Mouse (Mus musculus) right cerebral cortex, postnatal 25 days (tissue): ENCODE results near the gene Ankrd44.

Source experiments
- DNase-seq: peaks from one replicate; pipeline ENCODE4 v3.0.0; 2022

Ankrd44 gene

DNA sequence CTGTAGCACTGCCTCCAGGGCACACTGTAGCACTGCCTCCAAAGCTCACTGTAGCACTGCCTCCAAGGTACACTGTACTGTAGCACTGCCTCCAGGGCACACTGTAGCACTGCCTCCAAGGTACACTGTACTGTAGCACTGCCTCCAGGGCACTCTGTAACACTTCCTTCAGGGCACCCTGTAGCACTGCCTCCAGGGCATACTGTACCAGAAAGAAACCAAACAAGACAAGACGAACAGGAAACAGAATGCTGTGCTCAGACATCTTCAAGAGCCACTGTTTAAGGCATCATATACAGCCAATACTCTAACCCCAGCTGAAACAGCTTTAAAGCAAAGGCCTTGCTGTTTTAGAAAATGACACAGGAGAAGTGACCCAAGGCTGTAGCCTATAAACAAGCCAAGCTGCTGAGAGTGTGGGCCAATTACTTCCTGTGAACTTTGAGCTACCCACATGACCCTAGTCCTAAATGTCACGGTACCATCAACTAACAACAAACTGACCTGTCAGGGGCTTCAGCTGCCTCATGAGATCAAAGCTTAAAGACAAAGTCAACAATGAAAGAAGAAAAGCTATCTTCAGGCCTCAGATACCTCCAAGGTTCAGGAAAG lies 43.2 kb downstream of the Ankrd44 start:
- DNase-seq = no peak

DNA sequence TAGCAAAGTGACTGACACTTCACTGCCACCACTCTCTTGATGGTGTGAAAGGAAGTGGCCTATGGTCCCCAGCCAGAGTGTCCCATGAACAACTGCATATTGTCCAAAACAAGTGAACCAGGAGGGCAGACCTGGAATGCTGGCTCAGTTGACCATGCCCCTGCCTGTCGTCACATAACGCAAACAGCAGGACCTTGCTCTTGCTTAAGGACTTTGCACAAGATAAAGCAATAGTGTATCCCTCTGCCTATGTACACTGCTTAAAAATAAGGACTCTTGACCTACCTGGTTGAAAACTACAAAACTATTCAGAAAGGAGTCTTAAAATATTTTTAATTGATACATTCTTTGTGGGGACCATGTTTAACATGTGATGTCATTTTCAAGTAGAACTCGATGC lies 44.7 kb downstream of the Ankrd44 start:
- DNase-seq = no peak

DNA sequence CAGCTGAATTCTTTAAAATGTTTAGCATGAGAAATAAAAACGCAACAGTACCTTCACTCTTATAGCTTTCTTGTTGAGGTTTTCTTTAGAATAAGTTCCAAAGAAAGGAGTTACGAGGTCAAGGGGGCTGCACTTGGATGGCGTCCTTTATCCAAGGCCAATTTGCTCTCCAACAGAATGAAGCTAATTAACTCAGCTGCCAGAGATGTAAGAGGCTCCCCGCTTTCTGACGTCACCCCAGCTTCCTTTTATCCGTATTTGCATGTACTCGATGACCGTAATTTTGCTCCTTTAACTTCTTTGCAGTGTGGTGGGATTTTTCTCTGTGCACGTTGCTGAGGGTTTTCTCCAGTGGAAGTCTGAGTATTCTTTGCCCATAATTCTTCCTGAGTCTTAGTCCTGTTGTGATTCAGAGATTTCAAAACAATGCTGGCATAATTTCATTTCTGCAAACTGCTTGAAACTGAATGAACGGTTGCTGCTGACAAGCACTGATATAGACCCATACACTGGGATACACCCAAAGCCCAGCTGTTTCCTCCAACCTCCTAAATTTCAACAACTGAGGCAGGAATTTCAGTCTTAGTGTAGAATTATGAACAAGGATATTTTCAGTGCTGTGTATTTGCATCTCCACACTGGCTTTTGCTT lies 48.6 kb downstream of the Ankrd44 start:
- DNase-seq = no peak

DNA sequence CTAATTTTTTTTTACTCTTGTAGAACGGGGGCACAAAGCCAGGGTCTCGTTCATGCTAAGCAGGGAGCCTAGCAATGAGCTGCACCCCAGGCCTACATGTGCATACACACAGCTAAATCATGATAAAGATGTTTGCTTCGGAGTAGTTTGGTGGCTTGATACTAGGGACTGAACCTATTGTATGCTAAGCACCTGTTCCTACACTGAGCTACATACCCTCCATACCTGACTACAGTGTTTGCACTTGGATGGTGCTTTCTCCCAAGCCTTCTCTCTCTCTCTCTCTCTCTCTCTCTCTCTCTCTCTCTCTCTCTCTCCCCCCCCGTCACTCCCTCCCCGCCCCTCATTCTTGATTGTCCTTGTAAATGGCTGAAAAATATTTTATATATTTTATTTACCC lies 49.2 kb downstream of the Ankrd44 start:
- DNase-seq = no peak

DNA sequence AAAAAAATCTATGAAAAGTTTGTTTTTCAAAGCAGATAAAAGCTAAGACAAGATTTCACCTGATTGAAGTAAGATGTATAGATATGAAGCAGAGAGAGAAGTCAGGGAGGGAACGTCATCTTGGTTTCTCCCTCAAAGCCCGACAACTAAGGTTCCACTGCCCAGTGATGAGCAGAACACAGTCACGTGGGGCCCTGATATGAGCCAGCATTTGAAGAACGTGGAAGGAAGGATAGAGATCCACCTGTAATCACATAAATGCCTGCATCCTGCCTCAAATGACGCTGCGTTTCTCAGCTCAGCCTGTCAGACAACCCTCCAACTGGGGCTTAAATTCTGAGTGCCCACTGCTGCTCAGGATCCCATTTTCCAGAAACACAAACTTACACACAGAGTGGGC lies 52.1 kb downstream of the Ankrd44 start:
- no peak for DNase-seq

DNA sequence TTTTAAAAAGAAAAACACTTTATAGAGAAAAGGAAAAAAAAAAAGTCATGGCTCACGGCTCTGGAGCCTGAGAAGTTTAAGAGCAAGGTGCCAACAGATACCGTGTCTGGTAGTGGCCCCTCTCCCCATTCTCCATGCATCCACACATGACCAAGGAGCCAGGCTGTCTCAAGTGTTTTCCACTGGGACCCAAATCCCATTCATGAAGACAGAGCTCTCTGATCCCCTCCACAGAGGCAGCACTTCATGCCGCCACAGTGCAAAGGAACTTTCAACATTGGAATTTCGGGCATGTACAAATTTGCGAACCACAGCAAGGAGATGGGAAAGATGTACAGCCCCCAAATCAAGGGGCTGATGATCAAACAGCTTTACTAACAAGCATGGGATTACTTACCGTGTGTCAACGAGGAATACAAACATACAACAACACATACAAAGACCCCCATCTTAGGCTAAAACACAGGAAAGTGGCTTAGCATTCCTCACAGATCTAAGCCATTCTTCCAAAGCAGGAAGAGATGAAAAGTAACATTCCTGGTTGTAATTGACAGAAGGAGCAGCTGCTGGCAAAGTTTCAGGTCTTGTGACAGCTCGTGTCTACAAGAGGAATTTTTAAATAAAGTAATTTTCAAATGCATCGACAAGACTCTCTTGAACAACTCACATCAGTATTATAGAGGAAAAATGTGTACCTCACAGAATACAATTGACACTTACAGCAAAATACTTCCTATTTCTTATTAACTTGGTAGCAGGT lies 53.1 kb downstream of the Ankrd44 start:
- DNase-seq = no peak

DNA sequence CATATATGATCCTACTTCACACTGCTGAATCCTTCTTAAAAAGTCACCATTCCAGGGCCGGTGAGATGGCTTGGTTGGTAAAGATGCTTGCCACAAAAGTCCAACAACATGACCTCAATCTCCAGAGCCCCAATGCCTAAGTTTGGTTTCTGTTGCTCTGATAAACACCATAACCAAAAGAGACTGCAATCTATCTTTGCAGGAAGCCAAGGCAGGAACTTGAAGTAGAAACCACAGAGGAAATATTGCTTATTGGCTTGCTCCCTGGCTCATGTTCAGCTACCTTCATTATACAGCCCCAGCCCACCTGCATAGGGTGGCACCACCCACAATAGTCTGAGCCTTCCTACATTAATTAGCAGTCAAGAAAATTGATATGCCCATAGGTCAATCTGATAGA lies 54.9 kb downstream of the Ankrd44 start:
- no peak for DNase-seq

DNA sequence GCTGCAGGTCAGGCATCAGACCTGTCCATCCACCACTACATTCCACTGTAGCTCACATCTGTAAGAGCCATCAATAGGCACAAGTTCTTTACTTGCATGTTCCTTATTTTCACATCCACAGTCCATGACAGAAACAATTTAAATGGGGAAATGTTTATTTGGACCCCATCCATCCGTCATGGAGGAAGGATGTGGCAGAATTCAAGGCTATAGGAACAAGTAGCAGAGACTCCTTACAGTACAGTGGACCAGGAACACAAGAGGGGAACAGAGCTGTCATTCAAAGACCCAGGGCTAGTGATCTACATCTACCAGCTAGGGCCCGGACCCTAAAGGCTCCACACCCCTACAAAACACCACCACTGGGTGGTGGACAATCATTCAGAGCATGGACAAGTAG lies 55.6 kb downstream of the Ankrd44 start:
- no peak for DNase-seq

DNA sequence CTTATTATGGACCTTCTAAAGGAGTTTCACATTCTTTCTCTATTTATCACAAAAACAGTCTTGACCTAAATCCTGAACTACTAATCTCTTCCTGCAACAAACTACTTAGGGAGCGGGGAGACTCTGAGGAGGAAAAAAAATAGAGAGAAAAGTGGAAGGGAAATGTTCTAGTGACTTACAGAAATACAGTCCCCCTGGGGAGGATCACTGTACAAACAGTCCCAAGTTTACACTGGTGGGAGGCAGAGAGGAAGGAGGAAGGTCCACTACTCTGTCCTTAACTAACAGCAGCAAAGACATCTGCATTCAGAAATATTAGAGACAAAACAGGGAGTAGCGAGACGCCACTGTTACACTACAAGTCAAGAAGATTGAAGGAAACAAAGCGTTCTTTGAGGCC lies 59.0 kb downstream of the Ankrd44 start:
- DNase-seq = no peak

DNA sequence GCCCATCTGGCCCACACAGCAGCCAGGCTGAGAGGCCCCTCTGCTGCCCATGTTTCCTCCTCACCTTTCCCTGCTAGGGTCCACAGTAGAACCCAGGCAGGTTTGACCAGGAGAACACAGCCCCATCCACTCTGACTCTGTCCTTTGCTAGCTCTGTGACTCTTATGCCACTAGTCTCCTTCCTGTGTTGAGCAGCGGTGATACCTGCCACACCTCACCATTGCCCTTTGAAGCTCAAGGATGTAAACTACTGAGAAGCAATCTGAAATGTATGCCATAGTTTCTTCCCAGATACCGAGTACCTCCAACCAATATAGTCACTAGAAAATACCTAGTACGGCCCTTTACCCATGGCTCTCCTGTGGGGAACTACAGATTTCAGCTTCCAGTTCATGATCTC lies 60.1 kb downstream of the Ankrd44 start:
- no peak for DNase-seq

DNA sequence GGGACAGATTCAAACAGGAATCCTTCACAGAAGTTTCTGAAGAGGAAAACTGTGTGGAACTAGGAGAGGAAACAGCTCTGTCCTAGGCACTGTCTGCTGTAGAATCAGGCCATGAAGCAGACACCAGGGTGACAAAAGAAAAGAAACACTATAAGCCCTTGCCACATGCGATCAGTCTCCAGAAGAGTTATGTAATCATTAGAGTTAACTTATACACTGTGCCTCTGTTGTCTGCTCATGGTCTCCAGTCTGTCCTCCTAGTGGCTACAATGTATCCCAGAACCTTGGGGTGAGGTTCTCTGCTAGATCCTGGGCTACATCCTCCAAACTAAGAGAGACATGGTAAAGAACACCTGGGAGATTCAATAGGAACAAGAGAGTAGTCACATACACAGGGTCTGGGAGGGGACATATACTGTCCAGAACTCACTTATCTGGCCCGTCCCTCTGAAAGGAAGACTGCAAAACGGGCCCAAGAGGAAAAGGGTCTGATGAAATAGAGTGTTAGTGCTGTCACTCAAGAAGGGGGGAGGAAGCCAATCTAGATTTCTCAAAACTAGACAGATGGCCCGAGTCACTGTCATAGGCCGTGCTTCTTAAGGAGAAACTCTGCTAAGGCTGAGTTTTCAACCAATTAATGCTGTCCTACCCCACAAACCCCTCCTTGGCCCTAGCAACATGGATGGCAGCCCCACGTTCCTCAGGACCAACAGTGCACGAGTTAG lies 61.1 kb downstream of the Ankrd44 start:
- DNase-seq = no peak

DNA sequence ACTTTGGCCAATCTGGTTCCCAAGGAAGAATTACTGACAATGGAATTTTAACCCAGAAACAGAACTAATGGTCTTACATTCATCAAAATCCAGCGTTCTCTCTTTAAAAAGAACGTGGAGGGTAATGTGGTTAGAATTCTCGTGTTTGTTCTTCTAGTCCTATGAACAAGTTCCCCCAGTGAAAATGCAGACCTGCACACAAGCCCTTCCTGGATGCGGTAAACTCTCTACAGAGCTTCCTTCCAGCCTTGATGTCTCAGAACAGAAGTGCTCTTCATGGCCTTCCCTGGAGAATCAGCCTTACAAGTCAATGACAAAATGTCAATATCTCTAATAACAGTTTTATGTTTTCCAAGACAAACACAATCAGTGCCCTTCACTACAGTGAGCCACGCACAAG lies 65.8 kb downstream of the Ankrd44 start:
- DNase-seq = no peak

DNA sequence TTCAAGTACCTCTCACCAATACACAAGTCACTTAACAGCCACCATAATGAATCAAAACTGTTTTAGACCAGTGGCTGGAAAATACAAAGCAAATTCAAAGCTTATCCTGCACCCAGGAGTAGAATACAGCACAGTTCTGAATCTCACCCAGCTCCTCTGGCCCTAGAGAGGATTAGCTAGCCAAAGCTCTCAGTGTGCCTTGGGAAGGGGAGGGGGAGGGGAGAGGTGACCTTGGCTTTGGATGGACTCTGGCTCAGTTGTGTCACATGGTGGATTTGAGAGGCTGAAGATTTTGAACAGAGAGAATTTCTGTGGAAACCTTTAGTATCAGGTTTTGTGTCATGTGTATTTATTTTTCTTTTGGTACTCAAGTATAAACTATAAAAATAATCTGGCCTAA lies 66.3 kb downstream of the Ankrd44 start:
- DNase-seq = no peak

DNA sequence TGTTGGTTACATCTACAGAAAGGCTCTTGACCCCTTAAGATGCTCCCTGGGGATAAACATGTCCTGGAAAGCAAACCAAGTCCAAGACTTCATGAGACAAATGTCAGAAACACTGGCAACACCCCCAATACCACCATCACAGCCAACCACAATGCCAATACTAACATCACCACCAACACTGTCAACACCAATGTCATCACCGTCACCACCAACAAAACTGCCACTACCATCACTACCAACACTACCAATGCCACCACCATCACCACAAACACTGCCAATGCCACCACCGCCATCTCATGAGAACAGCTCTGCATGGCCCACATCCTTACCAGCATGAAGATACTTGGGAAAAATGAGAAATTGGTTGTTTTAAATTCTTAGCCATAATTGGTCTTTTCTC lies 67.3 kb downstream of the Ankrd44 start:
- DNase-seq = no peak

DNA sequence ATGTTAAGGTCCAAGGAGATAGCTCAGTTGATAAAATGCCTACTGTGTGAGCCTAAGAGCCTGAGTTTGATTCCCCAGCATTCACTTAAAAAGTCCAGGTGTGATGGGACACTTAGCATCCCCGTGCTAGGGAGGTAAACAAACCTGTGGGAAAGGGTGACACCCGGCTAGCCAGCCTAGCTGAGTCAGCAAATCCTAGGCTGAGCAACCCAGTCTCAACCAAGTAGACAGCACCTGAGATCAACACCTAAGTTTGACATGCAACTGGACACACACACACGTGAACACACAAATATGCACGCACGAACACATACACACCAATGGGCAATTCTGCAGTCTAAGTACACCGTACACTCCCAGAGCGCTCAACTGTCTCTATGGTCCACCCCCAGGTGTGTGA lies 69.7 kb downstream of the Ankrd44 start:
- no peak for DNase-seq

DNA sequence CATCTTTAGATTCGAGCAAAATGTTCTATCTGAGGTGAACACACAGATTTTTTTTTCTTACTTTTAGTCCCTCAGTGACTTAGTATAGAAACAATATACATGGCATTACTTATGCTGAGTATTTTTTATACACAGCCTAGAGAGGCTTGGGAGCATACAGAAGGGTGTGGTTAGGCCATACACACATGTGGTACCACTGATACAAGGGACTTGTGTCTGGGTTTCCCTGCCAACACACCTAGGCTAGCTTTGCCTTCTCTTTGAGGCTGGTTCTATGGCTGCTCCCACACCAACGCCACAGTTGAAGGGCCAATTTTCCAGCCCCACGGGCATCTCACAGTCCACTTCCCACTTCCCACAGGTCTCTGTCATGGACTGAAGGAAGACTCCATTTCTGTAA lies 70.2 kb downstream of the Ankrd44 start:
- DNase-seq = no peak

DNA sequence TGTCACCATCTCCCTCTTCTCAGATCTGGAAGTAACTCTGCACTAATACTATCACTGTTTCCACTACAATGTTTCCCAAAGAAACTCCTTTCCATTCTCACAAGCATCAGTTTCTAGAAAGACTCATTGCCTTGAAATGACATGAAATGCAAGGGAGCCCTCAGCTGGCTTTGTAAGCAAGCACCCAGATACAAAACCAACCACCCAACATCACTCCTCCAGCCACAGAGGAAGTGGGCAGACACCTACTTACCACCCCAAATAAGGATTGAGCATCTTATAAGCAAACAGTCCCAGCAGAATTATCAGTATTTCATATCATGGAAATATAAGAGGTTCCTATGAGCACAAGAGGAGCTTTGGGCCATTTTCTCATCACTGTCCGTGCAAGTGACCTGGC lies 71.8 kb downstream of the Ankrd44 start:
- DNase-seq = no peak

DNA sequence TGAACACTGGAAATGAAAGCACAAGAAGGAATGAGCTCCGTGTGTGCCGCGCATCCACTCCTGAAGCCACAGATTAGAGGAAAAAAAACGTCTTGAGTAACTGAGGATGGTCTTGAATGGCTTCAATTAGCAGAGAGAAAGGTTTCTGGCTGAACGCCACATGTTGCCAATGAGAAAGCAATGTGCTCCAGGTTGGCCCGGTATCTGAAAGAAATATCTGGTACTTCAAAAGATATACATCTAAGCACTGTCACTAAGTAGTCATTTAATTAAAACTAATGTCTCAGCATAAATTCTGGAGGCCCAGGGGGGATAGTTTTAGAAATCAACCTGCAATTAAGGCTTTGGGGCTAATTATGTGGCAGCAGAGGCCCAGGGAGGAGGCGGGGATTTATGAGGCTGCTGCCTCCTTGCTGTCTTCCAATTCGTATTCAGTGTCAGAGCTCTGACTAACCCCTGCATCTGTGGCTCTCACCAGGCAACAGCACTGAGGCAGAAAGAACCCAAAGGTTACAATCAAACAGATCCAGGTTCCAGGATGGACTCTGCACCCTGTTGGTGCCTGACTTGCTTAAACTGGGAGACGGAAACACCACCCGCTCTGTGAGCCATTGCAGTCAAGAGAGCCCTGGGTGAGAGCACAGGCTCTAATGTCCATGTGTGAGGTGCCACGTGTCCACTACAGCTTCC lies 72.7 kb downstream of the Ankrd44 start:
- no peak for DNase-seq

DNA sequence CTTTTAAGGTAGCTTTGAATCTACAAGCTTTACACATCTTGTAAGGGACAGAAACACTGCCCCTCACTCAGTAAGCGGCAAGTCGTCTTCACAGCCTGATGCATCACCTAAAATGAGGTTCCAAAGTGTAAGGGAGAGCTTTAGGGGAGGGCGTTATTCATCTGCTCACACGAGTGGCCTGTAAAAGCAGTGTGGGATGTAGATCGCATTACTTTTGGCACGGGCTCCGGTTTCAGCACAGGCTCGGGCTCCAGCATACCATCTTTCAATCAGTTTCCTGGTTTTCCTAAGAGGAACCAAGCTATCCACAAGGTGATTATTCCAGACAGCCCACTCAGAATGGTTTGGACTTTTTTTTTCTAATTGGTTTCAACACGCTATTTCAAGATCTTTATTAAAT lies 74.6 kb downstream of the Ankrd44 start:
- DNase-seq = no peak

DNA sequence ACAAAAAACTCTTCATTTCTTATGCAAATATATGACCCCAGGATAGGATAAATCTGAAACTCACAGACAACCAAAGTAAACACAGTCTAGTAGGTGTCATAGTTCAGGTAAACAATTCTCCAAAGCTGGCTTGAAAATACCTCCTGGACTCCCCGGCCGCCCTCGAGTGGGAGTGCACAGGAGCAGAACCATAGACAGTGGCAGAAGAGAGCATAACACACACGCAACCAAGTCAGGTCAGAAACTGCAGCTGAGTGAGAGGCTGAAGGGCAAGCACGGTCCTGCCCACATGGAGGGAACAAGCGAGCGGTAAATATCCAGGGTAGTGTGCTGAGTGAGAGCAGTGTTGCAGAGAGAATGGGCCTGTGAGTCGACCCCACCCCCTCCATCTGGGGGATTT lies 76.1 kb downstream of the Ankrd44 start:
- DNase-seq = no peak

DNA sequence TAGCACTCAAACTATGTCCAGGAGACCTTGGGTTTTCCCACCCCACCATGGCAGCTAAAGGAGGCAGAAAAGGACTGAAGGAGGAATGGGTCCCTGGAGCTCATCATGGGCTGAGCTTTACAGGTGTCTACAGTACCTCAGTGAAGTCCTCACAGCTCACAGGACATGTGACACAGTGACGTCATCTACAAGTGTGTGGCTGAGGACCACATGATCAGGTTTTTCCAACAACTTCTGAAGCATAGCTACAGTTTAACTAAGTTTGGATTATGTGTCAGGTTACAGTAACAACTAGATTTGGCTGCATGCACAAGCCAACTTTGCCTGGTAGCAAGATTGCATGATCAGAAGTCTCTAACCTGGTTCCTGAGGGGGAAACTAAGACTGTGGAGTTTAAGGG lies 78.9 kb downstream of the Ankrd44 start:
- no peak for DNase-seq

DNA sequence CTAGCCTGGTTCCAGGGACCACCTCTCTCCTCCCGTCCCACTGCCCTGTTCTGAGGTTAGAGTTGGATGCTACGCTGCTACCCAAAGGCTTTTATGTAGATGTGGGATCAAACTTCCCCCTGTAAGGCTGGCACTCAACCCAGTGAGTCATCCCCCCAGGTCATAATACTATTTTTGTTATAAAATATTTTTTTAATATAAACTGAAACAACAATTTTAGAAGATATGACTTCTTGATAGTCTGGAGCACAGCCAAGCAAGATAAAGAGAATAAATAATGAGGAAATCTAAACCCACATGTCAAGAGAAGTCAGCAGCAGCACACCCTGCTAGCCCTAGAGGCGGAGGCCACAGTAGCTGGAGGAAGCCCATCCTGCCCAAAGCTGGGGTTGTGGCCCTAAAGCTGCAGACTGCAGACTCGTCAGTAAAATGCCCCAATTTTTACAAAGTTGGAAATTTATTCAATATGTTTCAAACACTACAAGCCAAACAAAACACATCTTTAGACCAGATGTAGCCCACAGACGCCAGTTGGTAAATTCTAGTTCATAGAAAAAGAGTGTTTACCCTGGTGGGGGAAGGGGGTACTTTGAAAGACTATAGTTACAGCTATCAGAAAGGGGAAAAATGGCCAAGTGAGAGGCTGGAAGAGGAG lies 79.7 kb downstream of the Ankrd44 start:
- no peak for DNase-seq

DNA sequence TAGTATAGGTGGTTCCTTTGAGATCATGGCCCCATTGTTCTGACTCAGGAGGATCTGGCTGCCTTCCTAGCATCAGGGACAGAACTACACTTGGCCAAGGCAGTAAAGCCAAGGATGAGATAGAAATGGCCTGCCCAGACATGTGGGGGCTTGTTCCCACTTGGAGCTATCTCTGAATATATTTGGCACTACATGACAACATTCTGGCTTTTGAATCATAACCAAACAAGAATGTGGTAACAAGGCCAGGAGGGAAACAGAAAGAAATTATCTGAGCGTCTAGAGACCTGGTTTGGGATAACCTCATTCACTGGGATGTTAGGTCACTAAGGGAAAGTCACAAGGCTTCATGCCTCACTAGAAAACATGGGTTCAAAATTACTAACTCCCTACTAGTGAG lies 81.8 kb downstream of the Ankrd44 start:
- DNase-seq = no peak
